Mouse (Mus musculus): Measurements from ENCODE around the gene Slc15a5. TPM values are rescaled to one million over a fixed set of nuclear protein-coding genes. Genes with fewer than 3 reads are reported as not detected.

The Slc15a5 gene
- total RNA-seq, 1 experiment from 2014 or later = not detected

DNA sequence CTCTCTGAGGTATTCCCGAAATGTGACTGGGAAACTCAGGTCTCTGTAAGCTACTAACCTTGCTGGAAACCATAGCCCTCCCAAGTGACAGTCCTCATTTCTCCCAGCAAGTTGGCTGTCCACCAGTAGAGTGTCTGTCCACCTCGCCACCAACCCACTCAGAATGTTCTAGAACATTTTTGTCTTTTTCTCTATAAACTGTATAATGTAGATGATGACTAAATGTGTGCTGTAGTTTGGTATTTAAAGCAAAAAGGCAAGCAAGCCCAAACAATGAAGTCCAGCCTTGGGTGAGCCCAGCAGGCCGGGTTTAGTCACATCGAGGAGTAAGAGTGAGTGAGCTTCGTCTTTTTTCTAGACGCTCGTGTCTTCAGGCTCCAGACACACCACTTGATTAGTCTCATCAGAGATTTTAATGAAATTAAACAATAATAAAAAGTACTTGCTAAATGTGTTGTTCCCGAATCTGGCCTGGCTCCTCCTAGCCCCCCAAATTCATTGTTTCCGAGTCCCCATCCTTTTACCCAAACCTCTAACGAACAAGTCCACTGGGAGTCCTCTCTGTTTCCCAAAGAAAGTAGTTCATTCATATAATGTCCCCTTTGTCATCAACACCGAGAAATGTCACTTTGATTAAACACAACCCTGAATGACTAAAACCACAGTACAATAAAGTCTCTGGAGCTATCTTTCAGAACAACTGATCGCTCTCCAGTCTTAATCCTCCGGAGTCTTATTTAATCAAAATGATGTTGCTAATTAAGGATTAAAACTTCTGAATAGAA is 8.8 kb downstream of the Slc15a5 start:
- no peak for ATAC-seq (replicated peaks; ENCODE audit: low read depth, poor library complexity, severe bottlenecking)

DNA sequence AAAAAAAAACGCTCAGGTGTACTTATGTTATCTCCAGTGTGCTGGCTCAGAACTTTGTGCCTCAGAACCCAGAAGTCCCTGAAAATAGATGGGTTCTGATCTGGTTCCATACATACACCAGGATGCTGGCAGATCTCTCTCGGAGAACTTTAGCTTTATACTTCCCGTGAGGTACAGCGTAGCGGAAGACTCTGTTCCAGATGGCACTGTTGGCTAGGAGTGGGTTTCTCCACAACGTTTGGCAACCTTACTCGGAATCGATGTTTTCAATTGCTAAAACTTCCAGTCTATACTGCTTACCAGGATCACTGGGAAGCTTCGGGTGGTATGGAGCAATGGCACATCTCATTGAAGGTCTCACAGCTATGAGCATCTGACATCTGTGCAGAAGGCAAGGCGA is 9.8 kb downstream of the Slc15a5 start:
- no peak for ATAC-seq (replicated peaks; ENCODE audit: low read depth, poor library complexity, severe bottlenecking)

DNA sequence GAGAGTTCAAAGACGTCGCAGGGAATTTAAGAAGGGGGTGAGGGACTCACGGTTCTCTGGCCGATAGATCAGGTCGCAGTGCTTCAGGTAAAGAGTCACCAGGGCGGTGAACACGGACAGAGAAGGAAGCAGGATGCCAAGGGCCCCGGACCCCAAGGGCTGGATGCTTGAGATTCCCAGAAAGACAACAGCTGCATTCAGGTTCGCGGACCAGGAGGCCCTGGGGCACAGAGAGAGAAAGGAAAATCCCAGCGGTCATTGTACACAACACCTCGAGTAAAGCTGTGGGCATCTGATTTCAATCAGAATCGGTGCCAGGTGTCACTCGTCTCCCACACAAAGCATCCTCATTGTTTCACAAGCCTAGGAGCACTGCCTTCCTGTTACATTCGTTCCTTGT is 24.1 kb downstream of the Slc15a5 start:
- ATAC-seq (replicated peaks; ENCODE audit: low read depth, poor library complexity, severe bottlenecking) = no peak

DNA sequence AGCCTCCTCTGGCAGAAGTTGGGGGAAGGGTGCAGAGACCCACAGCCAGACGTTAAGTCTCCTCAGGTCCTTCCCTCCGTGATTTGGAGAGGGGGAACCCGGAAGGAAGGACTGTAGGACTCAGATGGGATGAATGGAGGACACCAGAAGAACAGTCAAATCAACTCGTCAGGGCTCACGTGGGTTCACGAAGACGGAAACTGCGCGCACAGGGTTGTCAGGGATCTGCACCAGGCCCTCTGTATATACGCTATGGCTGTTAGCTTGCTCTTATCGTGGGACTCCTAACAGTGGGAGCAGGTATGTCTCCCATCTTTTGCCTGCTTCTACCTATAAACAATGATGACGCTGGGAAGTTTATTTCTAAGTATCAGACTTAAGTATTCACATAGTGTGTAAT is 24.8 kb downstream of the Slc15a5 start:
- no peak for ATAC-seq (replicated peaks; ENCODE audit: low read depth, poor library complexity, severe bottlenecking)

DNA sequence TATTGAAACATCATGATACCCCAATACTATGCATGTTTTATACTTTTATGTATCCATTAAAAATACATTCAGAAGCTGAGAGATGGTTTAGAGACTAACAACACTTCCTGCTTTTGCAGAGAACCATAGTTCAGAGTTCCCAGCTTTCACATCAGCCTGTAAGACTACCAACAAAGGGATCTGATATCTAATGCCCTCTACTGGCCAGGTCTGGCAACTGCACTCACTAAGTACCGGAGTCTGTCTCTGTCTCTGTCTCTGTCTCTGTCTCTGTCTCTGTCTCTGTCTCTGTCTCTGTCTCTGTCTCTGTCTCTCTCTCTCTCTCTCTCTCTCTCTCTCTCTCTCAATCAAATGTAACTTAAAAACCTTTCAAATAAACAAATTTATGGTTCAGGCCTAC is 25.6 kb downstream of the Slc15a5 start:
- peak; percentile 93 for ATAC-seq (replicated peaks; ENCODE audit: low read depth, poor library complexity, severe bottlenecking)

DNA sequence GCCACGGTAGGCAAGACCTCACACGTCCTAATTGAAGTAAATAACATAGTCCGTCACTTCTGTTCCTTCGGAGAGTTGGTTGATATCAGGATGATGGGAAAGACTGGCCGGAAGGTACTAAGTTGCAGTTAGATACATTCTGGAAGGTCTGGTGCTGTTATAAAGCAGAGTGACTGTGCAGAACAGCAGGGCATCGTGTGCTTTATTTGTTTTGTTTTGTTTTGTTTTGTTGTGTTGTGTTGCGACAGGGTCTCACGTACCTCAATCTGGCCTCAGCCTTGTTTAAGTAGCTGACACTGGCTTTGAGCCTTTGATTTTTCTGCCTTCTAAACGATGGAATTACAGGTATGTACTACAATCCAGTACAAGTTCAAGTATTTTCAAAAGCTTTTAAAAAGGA is 26.0 kb downstream of the Slc15a5 start:
- ATAC-seq (replicated peaks; ENCODE audit: low read depth, poor library complexity, severe bottlenecking) = no peak

DNA sequence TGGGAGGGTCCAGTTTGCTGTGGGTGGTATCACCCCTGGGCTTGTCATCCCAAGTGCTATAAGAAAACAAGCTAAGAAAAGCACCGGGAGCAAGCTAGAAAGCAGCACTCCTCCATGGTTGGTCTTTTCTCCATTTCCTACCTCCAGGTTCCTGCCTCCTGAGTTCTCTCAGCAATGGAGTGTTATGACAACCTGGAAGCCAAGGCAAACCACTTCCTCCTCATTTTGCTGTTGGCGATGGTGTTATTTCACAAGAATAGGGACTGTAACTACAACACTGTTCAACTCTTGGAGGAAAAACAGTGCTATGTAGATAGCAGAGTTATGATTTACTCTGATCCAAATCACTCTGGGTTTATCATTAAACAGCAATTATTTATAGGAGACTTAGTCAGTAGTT is 34.4 kb downstream of the Slc15a5 start:
- ATAC-seq (replicated peaks; ENCODE audit: low read depth, poor library complexity, severe bottlenecking) = no peak

DNA sequence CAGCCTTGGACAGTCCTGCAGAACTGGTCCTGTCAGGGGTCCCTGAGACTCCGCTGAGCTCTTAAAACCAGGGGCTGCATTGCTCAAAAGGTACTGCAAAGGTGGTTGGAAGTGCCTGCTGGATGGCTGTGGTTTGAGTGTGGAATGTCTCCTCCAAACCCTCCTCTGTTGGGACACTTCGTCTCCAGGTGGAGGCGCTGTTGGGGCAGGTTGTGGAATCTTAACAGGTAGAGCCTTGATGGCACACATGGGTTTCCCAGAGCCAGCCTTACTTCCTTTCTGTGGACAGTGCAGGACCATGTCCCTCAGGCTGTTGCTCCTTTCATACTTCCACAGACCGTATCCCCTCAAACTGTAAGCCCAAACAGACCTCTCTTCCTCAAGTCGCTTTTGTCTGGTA is 36.8 kb downstream of the Slc15a5 start:
- ATAC-seq (replicated peaks; ENCODE audit: low read depth, poor library complexity, severe bottlenecking) = no peak

DNA sequence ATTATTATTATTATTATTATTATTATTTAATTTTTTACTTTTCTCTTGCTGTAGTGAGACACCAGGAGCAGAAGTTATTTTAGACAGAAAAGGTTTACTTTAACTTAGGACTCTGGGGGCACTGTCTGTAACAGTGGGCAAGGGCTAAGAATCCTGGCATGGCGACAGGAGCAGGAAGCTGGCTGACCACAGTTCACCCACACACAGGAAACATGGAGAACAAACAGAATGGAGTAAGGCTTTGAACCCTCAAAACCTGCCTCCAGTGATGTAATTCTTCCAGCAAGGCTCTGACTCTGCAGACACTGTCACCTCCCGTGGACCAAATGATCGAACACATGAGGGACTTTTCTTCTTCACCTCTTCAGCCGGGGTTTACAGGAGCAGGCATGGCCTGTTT is 37.9 kb downstream of the Slc15a5 start:
- ATAC-seq (replicated peaks; ENCODE audit: low read depth, poor library complexity, severe bottlenecking) = peak; percentile 65; the same call in 1 of the 2 replicates

DNA sequence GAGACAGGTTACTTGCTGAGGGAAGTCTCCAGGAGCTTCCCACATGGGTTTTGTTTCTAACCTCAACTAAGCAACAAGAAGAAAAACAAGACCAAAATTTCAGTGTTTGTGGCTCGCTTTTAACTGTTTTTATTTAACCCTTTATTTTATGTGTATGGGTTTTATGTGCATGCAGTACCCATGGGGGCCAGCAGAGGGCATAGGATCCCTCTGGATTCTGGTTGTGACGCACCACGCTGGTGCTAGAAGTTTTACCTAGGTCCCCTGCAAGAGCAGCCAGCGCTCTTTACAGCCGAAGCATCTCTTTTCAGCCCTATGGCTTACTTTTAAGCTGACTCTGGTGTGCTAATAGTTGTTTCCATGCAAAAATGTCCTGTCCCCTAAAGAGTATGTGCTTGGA is 42.1 kb downstream of the Slc15a5 start:
- ATAC-seq (replicated peaks; ENCODE audit: low read depth, poor library complexity, severe bottlenecking) = no peak

DNA sequence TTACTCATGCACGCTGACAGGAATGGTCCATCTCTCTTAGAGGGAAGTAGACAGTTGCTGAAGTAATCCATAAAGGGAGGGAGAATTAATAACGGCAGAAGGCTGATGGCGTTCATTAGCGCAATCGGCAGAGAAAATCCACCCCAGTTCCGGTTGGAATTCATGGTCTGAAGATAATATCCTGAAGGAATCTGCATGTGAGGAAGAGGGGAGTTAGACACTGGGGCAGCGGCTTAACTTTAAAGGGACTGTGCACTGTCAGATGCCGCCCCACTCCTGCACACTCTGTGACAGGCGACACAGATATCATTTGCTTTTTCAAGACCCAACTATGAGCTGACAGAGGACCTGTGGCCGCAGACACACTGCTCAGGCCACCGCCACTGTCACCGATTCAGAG is 42.8 kb downstream of the Slc15a5 start:
- no peak for ATAC-seq (replicated peaks; ENCODE audit: low read depth, poor library complexity, severe bottlenecking)

DNA sequence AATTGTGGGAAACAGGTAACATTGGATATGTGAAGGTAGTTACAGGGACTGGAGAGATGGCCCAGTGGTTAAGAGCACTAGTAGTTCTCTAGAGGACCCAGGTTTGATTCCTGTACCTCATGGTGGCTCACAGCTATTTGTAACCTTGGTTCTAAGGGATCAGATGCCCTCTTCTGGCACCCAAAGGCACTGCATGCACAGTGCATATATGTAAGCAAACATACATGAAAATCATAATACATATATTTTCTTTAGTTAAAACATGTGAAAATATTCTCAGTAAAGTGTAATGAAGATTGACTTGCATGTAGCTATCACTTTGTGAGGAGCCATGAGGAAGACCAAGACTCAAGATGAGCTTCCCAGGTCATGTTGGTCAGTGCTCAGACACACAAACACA is 62.8 kb downstream of the Slc15a5 start:
- no peak for ATAC-seq (replicated peaks; ENCODE audit: low read depth, poor library complexity, severe bottlenecking)

DNA sequence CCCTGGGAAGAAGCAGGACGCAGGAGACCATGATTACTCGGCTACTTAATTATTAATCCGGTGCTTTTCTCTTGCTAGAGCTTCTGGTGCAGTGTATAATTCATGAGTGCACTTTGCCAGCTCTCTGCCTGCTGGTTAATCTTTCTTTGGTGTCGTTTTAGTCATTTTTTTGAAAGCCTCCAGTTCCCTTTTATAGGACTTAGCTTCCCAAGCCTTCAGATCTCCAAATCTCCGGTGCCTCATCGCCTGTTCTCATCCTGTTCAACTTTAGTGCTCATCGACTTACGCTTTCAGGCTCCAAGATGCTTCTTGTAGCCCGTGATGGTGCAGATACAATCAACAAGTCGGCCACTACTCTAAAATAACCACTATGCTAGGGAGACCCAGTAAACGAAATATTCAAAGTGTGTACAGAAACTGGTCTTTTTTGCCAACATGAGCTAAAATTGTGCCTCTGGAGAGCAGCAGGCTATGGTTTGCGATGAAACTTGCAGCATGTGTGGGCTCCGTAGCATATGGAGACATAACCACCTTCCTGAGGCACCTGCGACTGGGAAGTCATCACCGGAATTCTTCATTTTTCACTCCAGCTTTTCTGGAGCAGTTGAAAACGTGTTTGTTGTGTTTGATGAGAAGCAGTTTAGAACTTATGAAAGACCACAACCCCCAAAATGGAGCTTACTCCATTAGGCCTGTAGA is 64.6 kb downstream of the Slc15a5 start:
- ATAC-seq (replicated peaks; ENCODE audit: low read depth, poor library complexity, severe bottlenecking) = no peak

DNA sequence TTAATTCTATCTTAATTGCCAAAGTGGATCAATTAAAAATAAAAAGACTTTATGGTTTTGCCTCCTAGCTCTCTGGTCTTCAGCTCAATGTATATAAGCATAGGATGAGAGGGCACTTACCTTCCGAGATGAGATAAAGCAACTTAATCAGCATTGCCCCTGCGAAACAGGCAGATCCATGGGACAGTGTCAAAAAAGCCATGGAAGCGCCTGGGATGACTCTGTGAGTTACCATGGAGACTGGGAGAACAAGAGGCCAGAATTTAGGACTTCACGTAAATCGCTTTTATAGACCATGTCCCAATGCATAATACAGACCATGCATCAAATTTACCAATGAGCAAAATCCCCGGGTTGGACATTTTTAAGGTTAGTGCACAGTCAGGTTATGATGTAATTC is 67.8 kb downstream of the Slc15a5 start:
- no peak for ATAC-seq (replicated peaks; ENCODE audit: low read depth, poor library complexity, severe bottlenecking)

DNA sequence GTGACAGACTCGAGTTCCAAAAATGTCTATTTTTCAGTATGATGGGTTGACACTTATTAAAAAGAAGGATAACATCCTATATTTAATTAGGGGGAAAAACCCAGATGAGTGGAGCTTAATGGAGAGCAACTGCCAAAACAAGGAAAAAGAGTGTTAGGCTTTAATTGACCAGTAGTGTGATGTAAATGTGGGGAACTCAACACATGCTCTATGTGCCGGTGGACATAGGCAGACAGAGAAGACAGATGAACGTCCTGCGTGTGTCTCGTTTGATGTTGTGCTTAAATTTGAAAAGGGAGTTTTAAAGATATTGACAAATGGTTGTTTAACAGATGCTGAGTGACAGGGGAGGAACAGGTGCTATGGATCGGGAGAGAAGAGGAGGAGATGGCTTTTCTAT is 72.0 kb downstream of the Slc15a5 start:
- no peak for ATAC-seq (replicated peaks; ENCODE audit: low read depth, poor library complexity, severe bottlenecking)

DNA sequence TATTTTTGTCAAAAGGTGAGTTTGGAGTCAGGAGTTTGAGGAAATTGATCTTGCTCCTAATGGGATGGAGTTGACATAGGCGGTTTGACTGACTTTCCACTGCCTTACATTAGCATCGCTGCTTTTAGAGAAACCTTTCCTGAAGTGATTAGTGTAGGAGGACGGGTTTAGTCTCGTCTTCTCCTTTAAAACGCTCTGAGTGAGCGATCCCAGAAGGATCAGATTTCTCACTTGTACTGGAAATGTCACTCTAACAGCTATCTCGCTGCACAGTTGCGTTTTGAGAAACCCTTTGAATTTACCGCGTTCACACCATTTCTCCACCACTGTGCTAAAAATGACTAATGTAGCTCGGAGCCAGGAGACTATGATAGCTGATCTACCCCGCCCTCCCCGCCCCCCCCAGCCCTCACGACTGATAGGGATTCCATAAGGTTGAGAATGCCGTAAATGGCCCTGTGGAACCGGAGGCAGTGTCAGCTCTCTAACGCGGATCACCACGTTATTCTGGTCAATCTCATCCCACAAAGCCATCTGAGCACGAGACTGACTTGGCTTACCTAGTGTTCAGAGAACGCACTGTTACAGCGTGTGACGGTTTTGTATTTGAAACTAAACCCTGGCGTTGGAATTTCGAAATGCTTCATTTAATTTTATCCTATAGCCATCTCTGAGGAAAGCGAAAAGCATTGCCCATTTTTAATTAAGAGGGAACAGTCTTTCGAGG is 73.0 kb downstream of the Slc15a5 start:
- no peak for ATAC-seq (replicated peaks; ENCODE audit: low read depth, poor library complexity, severe bottlenecking)

DNA sequence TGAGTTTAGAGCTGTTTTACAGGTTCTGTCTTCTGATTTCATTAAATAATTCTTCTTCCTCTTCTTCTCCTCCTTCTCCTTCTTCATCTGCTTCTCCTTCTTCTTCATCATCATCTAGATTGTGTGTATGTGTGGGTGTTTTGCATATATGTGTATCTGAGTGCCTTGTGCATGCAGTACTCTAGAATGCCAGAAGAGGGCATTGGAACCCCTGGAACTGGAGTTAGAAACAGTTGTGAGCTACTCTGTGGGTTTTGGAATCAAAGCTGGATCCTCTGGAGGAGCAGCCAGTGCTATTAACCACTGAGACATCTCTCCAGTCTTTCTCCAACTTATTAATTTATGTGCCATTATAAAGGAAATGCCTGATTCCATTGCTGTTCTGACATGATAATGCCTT is 89.9 kb downstream of the Slc15a5 start:
- ATAC-seq (replicated peaks; ENCODE audit: low read depth, poor library complexity, severe bottlenecking) = 0 out of 2 replicates have a peak, but pooled peaks have one; percentile 50

DNA sequence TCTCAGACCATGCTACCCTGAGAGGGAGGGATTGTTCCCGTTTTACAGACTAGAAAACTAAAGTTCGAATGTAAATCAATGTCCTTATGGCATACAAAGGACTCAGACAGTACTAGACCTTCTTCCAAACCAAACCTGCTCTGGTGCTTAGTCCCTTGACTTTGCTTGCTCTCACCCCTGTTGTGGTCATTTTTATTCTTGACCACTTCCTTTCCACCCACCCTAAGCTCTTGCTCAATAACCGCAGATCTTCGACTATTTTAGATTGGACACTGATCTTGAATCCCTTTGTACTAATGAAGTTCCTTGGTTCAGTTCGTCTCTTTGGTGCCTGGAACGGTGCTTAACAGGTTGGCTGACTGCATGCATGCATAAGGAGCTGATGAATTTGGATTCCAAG is 94.5 kb downstream of the Slc15a5 start:
- ATAC-seq (replicated peaks; ENCODE audit: low read depth, poor library complexity, severe bottlenecking) = no peak

DNA sequence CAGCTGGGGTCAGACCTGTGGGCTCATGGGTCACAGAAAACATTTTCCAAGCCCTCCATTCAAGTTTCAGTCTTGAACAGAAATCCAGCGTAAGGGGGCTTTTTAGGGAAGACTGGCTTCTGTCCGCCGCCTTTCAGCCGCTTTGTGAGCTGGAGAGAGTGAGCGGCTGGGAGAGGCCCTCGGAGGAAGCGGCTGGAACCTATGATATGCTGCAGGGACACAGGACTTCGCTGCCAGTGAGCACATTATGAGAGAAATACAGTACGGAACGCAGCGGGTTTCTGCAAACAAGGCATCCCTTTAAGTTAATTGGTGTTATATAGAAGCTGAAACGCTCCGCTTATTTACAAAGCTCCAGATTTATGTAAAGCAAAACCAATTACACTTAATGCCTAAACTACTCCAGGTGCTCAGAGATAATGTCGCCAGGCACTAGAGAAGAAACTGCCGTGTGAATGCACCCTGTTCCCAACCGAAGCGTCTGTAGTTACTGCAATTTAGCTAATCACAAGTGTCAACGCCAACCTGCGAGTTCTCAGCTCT is 97.5 kb downstream of the Slc15a5 start:
- no peak for ATAC-seq (replicated peaks; ENCODE audit: low read depth, poor library complexity, severe bottlenecking)

DNA sequence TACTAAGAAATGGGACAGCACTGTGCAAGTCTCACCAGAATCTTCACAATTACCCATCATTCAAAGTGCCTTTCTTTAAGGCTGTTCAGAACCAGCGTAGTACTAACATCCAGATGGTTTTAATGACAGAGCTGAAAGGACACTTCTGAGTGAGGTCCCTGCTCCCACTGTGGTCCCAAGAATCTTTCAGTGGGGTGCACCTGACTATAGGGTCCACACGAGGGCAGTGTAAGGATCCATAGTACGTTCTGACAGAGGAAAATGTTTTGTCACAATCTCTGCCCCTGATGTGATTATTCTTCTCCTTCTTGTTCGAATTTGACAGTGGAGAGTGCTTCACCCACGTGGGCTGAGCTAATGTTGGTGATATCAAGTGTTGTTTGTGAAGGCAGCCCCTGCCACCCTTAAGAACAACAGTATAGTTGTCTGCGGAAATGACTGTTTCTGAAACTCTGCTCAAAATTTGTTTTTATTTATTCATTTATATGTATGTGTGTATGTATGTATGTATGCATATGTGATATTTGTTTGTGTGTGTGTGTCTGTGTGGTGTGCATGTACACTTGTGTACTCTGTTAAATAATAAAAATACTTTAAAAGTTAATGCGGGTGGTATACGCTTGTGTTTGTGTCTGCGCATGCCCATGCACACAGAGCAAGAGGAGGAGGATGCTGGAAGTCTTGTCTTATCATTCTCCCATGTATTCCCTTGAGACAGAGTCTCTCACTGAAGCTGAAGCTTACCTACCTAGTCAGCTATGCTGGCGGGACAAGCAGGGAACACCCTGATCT is 98.6 kb downstream of the Slc15a5 start:
- 0 out of 2 replicates have a peak, but pooled peaks have one; percentile 32 for ATAC-seq (replicated peaks; ENCODE audit: low read depth, poor library complexity, severe bottlenecking)
